Mouse (Mus musculus): ENCODE measurements around the gene Zfp300. TPM values are rescaled to one million over a fixed set of nuclear protein-coding genes. Genes with fewer than 3 reads are reported as not detected.

Zfp300 gene
- 1.7 and 2.5 TPM in 2 replicates for total RNA-seq (2021)
- long read RNA-seq, experiment 1, partial matches to known transcripts, result 1 of 3 reads
- long read RNA-seq, experiment 1, other reads (novel, unspliced or antisense), result 2 of 3 reads
- long read RNA-seq, experiment 2, result 0 reads

DNA sequence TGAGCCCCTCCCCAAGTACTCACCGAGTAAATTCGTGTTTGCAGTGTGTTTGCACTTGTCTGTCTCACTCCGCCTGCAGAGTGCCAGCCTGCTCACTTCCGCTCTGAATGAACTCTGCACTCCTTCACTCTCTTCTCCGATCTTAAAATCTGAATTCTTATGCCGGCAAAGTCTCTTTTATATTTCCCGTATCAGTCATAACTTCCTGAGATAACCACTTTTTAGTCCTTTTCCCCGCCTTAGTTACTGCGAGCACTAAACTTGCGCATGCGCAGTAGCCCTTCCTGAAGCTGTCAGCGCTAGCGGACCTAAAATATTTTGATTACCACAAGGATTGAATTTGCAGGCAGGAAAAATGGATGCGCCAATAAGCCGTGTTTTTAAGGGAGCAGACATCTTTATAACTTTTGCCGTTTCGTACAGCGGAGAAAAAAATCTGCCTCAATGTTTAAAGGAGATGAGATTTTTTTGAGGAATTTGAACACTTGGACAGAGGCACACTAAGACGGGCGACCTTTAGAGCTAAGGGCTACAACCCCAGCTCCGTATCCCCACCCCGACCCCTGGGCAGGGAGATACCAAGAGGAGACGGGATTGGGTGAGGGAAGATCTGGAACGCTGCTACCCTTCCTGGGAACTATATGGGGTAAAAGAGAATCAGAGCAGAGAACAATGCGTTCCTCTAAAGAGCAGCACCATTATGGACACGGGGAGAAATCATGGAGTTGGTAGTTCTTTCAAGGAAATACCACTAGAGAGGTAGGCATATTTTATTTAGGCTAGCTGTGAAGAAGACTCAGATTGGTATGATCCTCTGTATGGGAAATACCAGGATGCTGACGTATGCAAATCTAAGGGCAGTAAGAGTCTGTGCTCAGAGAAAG, at the start of gene Zfp300:
Gene Zfp300, minus strand, starts transcription at position 545 of the 884 bp plus-strand sequence.
- DNase-seq, result peak; percentile 82

DNA sequence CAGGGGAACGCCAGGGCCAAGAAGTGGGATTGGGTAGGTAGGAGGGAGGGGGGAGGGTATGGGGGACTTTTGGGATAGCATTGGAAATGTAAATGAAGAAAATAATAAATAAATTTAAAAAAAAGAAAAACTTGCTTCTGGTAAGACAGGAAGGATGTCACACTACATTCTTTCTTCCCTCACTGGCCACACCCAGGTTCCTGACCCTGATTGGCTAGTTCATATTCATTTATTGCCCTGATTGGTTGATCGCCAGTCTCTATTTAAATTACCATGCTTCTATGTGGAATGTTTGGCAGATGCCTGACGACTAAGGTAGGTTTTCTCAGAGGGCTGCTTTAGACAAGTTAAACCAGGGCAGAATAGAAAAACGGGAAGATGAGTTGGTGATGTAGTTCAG, 26.2 kb upstream of the Zfp300 start, which contains the start of gene Ssxa1:
Gene Ssxa1, plus strand, starts transcription at position 301 of the 400 bp plus-strand sequence.
- no peak for DNase-seq

DNA sequence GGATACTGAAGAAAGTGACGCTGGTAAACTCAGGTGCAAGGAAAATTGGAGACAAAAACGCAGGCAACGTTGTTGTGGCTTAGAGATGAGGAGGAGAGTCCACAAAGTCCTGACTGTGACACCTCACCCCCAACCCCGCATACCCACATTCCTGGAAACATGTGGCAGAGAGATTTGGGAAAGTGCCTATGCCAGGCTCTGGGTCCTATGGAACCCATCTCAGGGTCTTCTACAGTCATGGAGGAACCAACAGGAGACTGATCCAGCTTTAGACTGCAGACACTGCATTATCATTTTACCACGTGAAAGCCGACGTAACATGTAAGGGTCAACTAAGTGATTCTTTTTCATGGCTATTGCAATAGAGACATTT, 526 bp upstream of the Zfp300 start:
- no peak for DNase-seq

DNA sequence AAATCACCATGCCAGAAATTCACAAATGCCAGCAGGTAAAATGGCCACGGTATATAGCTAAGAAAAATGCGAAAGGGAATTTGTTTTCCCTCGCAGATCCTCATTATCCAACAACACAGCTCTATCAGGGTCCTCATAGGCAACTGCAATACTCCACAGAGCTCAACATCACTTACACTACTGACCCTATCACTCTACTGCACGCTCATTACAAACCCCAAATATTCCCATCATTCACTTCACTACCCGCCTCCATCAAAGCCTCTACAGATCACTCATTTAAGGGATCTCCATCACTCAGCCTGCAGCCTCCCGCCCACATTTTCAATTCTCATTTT, 713 bp downstream of the Zfp300 start:
- DNase-seq, result no peak

DNA sequence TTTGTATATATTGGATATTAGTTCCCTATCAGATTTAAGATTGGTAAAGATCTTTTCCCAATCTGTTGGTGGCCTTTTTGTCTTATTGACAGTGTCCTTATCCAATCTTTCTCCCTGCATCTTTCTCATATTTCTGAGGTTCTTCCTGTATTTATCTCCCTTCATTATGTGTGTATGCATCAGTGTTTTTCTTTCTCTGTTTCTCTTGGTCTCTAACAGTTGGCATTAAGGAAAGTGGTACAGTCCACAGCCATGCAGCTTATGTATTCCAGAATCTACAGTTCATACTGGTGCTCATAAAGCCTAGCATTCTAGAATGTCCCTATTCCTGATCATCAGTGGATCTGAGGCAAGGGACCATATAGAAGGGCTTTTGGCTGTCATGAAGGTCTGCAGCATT, 21.2 kb downstream of the Zfp300 start, which contains the start of gene Spaca5:
Gene Spaca5, plus strand, starts transcription at position 301 of the 400 bp plus-strand sequence.
- no peak for DNase-seq

DNA sequence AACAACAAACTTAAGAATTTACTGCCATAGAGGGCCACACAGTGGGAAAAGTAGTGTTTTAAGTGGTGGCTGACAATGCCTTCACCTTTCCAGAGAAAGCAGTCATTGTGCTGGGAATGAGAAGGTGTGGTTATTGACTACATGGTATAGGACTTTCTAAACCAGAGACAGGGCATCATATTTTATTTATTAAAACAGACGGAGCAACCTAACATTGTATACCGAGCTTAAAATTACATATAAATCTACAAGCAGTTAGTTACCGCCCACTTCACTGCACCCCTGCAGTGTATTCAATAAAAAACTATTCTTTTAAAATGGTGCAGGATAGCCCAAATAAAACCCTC, 26.8 kb downstream of the Zfp300 start:
- DNase-seq, result no peak

DNA sequence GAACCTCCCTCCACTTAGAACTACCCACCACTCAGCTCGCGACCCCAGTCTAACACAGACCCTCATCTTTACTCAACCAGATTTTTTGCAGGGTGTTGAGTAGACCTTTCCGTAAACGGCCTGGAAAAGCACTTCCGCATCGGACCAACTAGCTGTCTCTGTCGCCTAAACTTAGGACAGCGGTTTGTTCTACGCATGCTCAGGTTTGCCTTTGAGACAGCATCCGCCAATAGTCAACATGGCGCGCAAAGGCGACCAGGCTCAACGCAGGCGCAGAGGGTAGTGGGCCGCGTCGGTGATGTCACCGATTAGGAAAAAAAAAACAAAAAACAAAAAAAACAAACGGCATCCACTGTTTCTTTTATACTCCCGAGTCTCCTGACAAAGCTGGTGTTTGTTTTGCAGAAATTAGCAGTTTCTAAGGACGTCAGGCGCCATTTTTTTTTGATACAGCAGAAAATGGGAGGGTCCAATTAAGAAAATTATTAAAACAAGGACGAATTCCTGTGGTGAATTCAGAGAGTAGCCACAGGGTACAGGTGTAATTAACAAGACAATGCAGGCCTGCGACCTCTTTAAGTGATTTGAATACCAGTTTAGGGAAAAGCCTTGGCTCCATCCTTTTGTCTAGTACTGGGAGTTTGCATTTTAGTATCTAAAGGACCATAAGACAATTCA, 27.3 kb downstream of the Zfp300 start, which contains the start of gene Zfp182:
Gene Zfp182, minus strand, starts transcription at position 451 of the 678 bp plus-strand sequence.
- DNase-seq, result peak; percentile 89

DNA sequence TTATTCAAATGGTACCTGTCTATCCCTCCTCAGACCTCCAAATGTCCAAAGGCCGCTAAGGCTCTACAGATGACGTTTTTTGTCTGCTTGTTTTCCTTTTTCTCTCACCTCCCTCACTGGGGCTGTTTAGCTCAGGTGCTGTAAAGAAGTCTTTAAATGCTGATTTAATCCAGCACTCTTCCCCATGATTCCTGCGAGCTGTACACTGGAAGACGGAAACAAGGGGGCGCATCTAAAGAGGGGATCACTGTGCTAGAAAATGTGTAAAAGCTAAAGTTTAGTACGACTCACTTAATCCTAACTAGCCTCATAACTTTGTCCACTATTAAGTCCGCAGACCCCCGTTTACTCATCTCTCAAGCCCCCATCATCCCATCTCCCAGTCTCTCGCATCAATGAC, 27.9 kb downstream of the Zfp300 start:
- DNase-seq, result no peak

Other genes starting within 250 kb of the Zfp300 start
- 26.3 and 27.4 TPM in 2 replicates for gene Timp1, start 219.4 kb downstream of the Zfp300 start, total RNA-seq (2021)
- gene Syn1, start 168.5 kb downstream of the Zfp300 start, total RNA-seq (2021), result 7.9 and 11.3 TPM in 2 replicates
- 15.1 and 20.4 TPM in 2 replicates for gene Cfp, start 158.0 kb downstream of the Zfp300 start, total RNA-seq (2021)
- gene Elk1, start 138.9 kb downstream of the Zfp300 start, total RNA-seq (2021), result 13.1 and 14.4 TPM in 2 replicates
- 37.8 and 40.2 TPM in 2 replicates for gene Uxt, start 127.5 kb downstream of the Zfp300 start, total RNA-seq (2021)
- gene Zfp182, start 27.2 kb downstream of the Zfp300 start, total RNA-seq (2021), result 7.0 and 9.9 TPM in 2 replicates
- not detected in 2 replicates for gene Spaca5, start 21.1 kb downstream of the Zfp300 start, total RNA-seq (2021)
- not detected in 2 replicates for gene Ssxa1, start 26.3 kb upstream of the Zfp300 start, total RNA-seq (2021)
- gene Gm21876, start 86.1 kb upstream of the Zfp300 start, total RNA-seq (2021), result not detected in 2 replicates